Mouse (Mus musculus) mouse embryonic stem cell (cell line): ENCODE results near the gene Rps6kb1.

ENCODE experiments used
- in situ Hi-C, 2 experiments: fragments of 300-500 bp; cut with MboI; formaldehyde crosslinking; loops; 1 replicate in 1 of 2; 3 replicates in 1 of 2; pipeline ENCODE4 v1.14.3; 2019 to 2020; ENCODE audit warnings: low sequenced_read_pairs in 2 of 2, low pct_unique_long_range_greater_than_20kb in 1 of 2, mixed read lengths in 1 of 2; ENCODE audit not compliant: unreplicated experiment in 1 of 2

Rps6kb1 gene

GRCm38 (mm10) chr11:86581943-86582542, 37.4 kb upstream of the Rps6kb1 start:
- in situ Hi-C loops: no loop called here

GRCm38 (mm10) chr11:86581250-86581753, 36.7 kb upstream of the Rps6kb1 start:
- in situ Hi-C loops: no loop called here

GRCm38 (mm10) chr11:86580319-86581113, 35.9 kb upstream of the Rps6kb1 start:
- in situ Hi-C loops: no loop called here

GRCm38 (mm10) chr11:86579731-86580318, 35.2 kb upstream of the Rps6kb1 start:
- in situ Hi-C loops: loop anchor here in 1 of 2 experiments (5.0 kb wide), 1 partner anchor 77 kb away; no protein-coding TSS in a partner anchor

- in situ Hi-C loops: loop anchor here in 1 of 2 experiments (5.0 kb wide), 1 partner anchor 78 kb away; no protein-coding TSS in a partner anchor
Observed at GRCm38 (mm10) chr11:86578809-86579730, 34.5 kb upstream of the Rps6kb1 start.

GRCm38 (mm10) chr11:86578106-86578808, 33.7 kb upstream of the Rps6kb1 start:
- in situ Hi-C loops: loop anchor here in 1 of 2 experiments (5.0 kb wide), 1 partner anchor 79 kb away; no protein-coding TSS in a partner anchor

GRCm38 (mm10) chr11:86577231-86577630, 32.6 kb upstream of the Rps6kb1 start:
- in situ Hi-C loops: loop anchor here in 1 of 2 experiments (5.0 kb wide), 1 partner anchor 80 kb away; no protein-coding TSS in a partner anchor

- in situ Hi-C loops: loop anchor here in 1 of 2 experiments (5.0 kb wide), 1 partner anchor 81 kb away; no protein-coding TSS in a partner anchor
Observed at GRCm38 (mm10) chr11:86575632-86576378, 31.2 kb upstream of the Rps6kb1 start.

- in situ Hi-C loops: no loop called here
Observed at GRCm38 (mm10) chr11:86574408-86574807, 29.8 kb upstream of the Rps6kb1 start.

- in situ Hi-C loops: no loop called here
Observed at GRCm38 (mm10) chr11:86573646-86574231, 29.1 kb upstream of the Rps6kb1 start.

- in situ Hi-C loops: no loop called here
Observed at GRCm38 (mm10) chr11:86572623-86573022, 28.0 kb upstream of the Rps6kb1 start.

GRCm38 (mm10) chr11:86571871-86572270, 27.3 kb upstream of the Rps6kb1 start:
- in situ Hi-C loops: no loop called here

- in situ Hi-C loops: no loop called here
Observed at GRCm38 (mm10) chr11:86571047-86571855, 26.6 kb upstream of the Rps6kb1 start.

- in situ Hi-C loops: no loop called here
Observed at GRCm38 (mm10) chr11:86570261-86570746, 25.7 kb upstream of the Rps6kb1 start.

GRCm38 (mm10) chr11:86568425-86568824, 23.8 kb upstream of the Rps6kb1 start:
- in situ Hi-C loops: loop anchor here in 1 of 2 experiments (10.0 kb wide), 1 partner anchor 86 kb away; no protein-coding TSS in a partner anchor
